Mouse (Mus musculus) stomach, postnatal 0 days (tissue): Measurements from ENCODE around the gene Ryk. TPM values are rescaled to one million over a fixed set of nuclear protein-coding genes. Genes with fewer than 3 reads are reported as not detected.
A peak's percentile ranks its signal among the peaks of the same experiment; 100 is the strongest.

Source experiments
- ATAC-seq: fragments of 200-750 bp; cut with Nextera tagmentation; 2 replicates; pipeline ENCODE4 v1.8.0; 2017; ENCODE audit not compliant: low FRiP score, low TSS enrichment
- DNase-seq: peaks from one replicate; pipeline ENCODE4 v3.0.0-alpha.2; 2016; ENCODE audit warnings: low spot score
- H3K27ac ChIP-seq: fragments of 300-500 bp; sonication (generic); replicated peaks from 2 replicates; pipeline ENCODE4 v1.5.1; 2014; ENCODE audit warnings: mild to moderate bottlenecking, control low read depth
- H3K27me3 ChIP-seq: fragments of 300-500 bp; sonication (generic); 2 replicates; pipeline ENCODE4 v1.6.1; 2014; ENCODE audit warnings: low read length; ENCODE audit not compliant: control insufficient read depth, insufficient read depth
- H3K36me3 ChIP-seq: fragments of 300-500 bp; sonication (generic); 2 replicates; pipeline ENCODE4 v1.6.1; 2014; ENCODE audit warnings: low read length, mixed read lengths; ENCODE audit not compliant: control insufficient read depth, insufficient read depth
- H3K4me1 ChIP-seq: fragments of 300-500 bp; sonication (generic); replicated peaks from 2 replicates; pipeline ENCODE4 v1.6.1; 2014; ENCODE audit warnings: antibody characterized with exemption; ENCODE audit not compliant: control insufficient read depth, insufficient read depth
- H3K4me2 ChIP-seq: fragments of 300-500 bp; sonication (generic); replicated peaks from 2 replicates; pipeline ENCODE4 v1.6.1; 2014; ENCODE audit warnings: low read depth, mild to moderate bottlenecking, control low read depth, moderate library complexity
- H3K4me3 ChIP-seq: fragments of 300-500 bp; sonication (generic); 2 replicates; pipeline ENCODE4 v1.5.1; 2014; ENCODE audit warnings: low read depth, low read length, control low read depth
- H3K9ac ChIP-seq: fragments of 300-500 bp; sonication (generic); 2 replicates; pipeline ENCODE4 v1.6.1; 2014; ENCODE audit warnings: mild to moderate bottlenecking, low read length, control low read depth, mixed read lengths
- H3K9me3 ChIP-seq: fragments of 300-500 bp; sonication (generic); 2 replicates; pipeline ENCODE4 v1.6.1; 2016; ENCODE audit warnings: low read length; ENCODE audit not compliant: control insufficient read depth
- CTCF ChIP-seq: IDR thresholded peaks from 2 replicates; pipeline ENCODE4 v1.5.1; 2016; ENCODE audit warnings: antibody characterized with exemption, low read depth, mild to moderate bottlenecking, moderate library complexity
- EP300 ChIP-seq: optimal IDR thresholded peaks from 2 replicates; pipeline ENCODE3; 2016; ENCODE audit warnings: antibody characterized with exemption
- WGBS: fragments of 180-500 bp; shearing (Covaris S2); extraction: QIAGEN DNeasy Blood & Tissue Kit; methylation state at CpG from one replicate; pipeline ENCODE4 v1.1.7; 2014; 5-methylcytosine and 5-hydroxymethylcytosine counted together
- polyA plus RNA-seq: library from polyadenylated mRNA; unstranded; fragments of >200 nt; fragmentation: Nextera tagmentation; extraction: Ambion mirVana; gene quantifications from 2 replicates; pipeline ENCODE4 v1.2.1, GENCODE M21; 2015

The Ryk gene
- polyA plus RNA-seq, result 16.8 and 24.2 TPM in 2 replicates

- WGBS, result under 1% methylated on average over 64 of the region's 119 CpGs
- no peaks in the 10 kb centered on the region for H3K36me3 ChIP-seq
- peak within 1 kb of the TSS; percentile 92 for H3K27ac ChIP-seq
- ATAC-seq, result peak; percentile 87
- TF ChIP-seq EP300 (no peak), CTCF (no peak)
- no peaks in the 10 kb centered on the region for H3K27me3 ChIP-seq
- no peaks in the 10 kb centered on the region for H3K9me3 ChIP-seq
- H3K4me2 ChIP-seq, result peak within 1 kb of the TSS; percentile 85
- peak within 1 kb of the TSS; percentile 88 for H3K4me3 ChIP-seq
- H3K9ac ChIP-seq, result peak within 1 kb of the TSS; percentile 96
- peak; percentile 79 for DNase-seq
- peaks cover 7% of the 10 kb centered on the region for H3K4me1 ChIP-seq
These were observed at the start of gene Ryk for GRCm38 (mm10) chr9:102834742-102835591. Gene Ryk, plus strand, starts transcription at chr9:102834917.

GRCm38 (mm10) chr9:102789491-102789890 lies 45.2 kb upstream of the Ryk start:
- DNase-seq, result no peak
- Histone ChIP-seq H3K4me3 (no peak overlapping the region), H3K9ac (no peak overlapping the region), H3K9me3 (no peaks in the 10 kb centered on the region), H3K27me3 (no peaks in the 10 kb centered on the region), H3K36me3 (no peaks in the 10 kb centered on the region), H3K4me2 (no peak overlapping the region), H3K27ac (no peak overlapping the region), H3K4me1 (no peaks in the 10 kb centered on the region)
- no peak for ATAC-seq
- WGBS, result 61% methylated on average over 3 of the region's 3 CpGs
- TF ChIP-seq CTCF, result no peak
- no peak for TF ChIP-seq EP300

- TF ChIP-seq EP300 (no peak), CTCF (no peak)
- Histone ChIP-seq H3K9me3 (no peaks in the 10 kb centered on the region), H3K9ac (no peak overlapping the region), H3K4me1 (no peaks in the 10 kb centered on the region), H3K4me3 (no peak overlapping the region), H3K27me3 (no peaks in the 10 kb centered on the region), H3K4me2 (no peak overlapping the region), H3K36me3 (no peaks in the 10 kb centered on the region), H3K27ac (no peak overlapping the region)
- 56% methylated on average over 9 of the region's 9 CpGs for WGBS
- no peak for DNase-seq
- no peak for ATAC-seq
These were observed 42.9 kb upstream of the Ryk start for GRCm38 (mm10) chr9:102791845-102792244.

GRCm38 (mm10) chr9:102792836-102793235 lies 41.9 kb upstream of the Ryk start:
- H3K36me3 ChIP-seq, result no peaks in the 10 kb centered on the region
- no peak for TF ChIP-seq CTCF
- TF ChIP-seq EP300, result no peak

GRCm38 (mm10) chr9:102793286-102793809 lies 41.4 kb upstream of the Ryk start:
- TF ChIP-seq EP300, result no peak
- TF ChIP-seq CTCF, result no peak
- no peaks in the 10 kb centered on the region for H3K36me3 ChIP-seq
- H3K9ac ChIP-seq, result no peak overlapping the region
- H3K27me3 ChIP-seq, result no peaks in the 10 kb centered on the region
- DNase-seq, result no peak
- no peaks in the 10 kb centered on the region for H3K4me1 ChIP-seq
- H3K4me3 ChIP-seq, result no peak overlapping the region
- 69% methylated on average over 12 of the region's 12 CpGs for WGBS
- H3K27ac ChIP-seq, result no peak overlapping the region
- H3K4me2 ChIP-seq, result no peak overlapping the region
- H3K9me3 ChIP-seq, result no peaks in the 10 kb centered on the region
- ATAC-seq, result no peak

More at GRCm38 (mm10) chr9:102792836-102793235, 41.9 kb upstream of the Ryk start:
- no peak for DNase-seq
- Histone ChIP-seq H3K4me1 (no peaks in the 10 kb centered on the region), H3K27ac (no peak overlapping the region), H3K4me3 (no peak overlapping the region), H3K9me3 (no peaks in the 10 kb centered on the region), H3K4me2 (no peak overlapping the region), H3K27me3 (no peaks in the 10 kb centered on the region), H3K9ac (no peak overlapping the region)
- no peak for ATAC-seq
- WGBS, result 73% methylated on average over 15 of the region's 15 CpGs

- ATAC-seq (no peak), DNase-seq (no peak)
- Histone ChIP-seq H3K9ac (no peak overlapping the region), H3K4me1 (no peaks in the 10 kb centered on the region), H3K27me3 (no peaks in the 10 kb centered on the region), H3K9me3 (no peaks in the 10 kb centered on the region), H3K36me3 (no peaks in the 10 kb centered on the region), H3K27ac (no peak overlapping the region), H3K4me2 (no peak overlapping the region), H3K4me3 (no peak overlapping the region)
- TF ChIP-seq CTCF (no peak), EP300 (no peak)
- 61% methylated on average over 4 of the region's 4 CpGs for WGBS
These were observed 36.3 kb upstream of the Ryk start for GRCm38 (mm10) chr9:102798406-102798805.
